Mouse (Mus musculus) spleen, adult 18-20 months (tissue): ENCODE results near the gene Pdia3.
"Not testable (repeated sequence)": the region's sequence is repeated elsewhere in the genome, so short reads cannot be mapped to it uniquely, and the experiment has no call there.

Source experiments
- DNase-seq, 2 experiments: peaks; one replicate each; pipeline ENCODE4 v3.0.0; 2022; ENCODE audit warnings: mixed read lengths in 2 of 2

Gene Pdia3

GRCm38 (mm10) chr2:121480498-121480897 is 66.9 kb downstream of the Pdia3 start:
- peak in 1 of 2 experiments; percentile 44 for DNase-seq

- not testable (repeated sequence) for DNase-seq
Measured at GRCm38 (mm10) chr2:121480916-121481315, 67.3 kb downstream of the Pdia3 start.

- no peak for DNase-seq
Measured at GRCm38 (mm10) chr2:121483576-121483975, 70.0 kb downstream of the Pdia3 start.

GRCm38 (mm10) chr2:121484403-121484802 is 70.8 kb downstream of the Pdia3 start:
- not testable (repeated sequence) for DNase-seq
